Mouse (Mus musculus) kidney, embryonic 14.5 days (tissue): ENCODE data around the gene Itpr3. TPM values are rescaled to one million over a fixed set of nuclear protein-coding genes. Genes with fewer than 3 reads are reported as not detected.

ENCODE experiments used
- ATAC-seq: fragments of 200-750 bp; cut with Nextera tagmentation; 2 replicates; pipeline ENCODE4 v1.8.0; 2017; ENCODE audit warnings: moderate number of reproducible peaks, mild to moderate bottlenecking, moderate TSS enrichment, moderate library complexity; ENCODE audit not compliant: low FRiP score, low TSS enrichment
- H3K27ac ChIP-seq: fragments of 300-500 bp; sonication (generic); 2 replicates; pipeline ENCODE4 v1.5.1; 2014; ENCODE audit warnings: low read depth, mild to moderate bottlenecking, low read length, moderate library complexity, mixed read lengths
- H3K27me3 ChIP-seq: fragments of 300-500 bp; sonication (generic); 2 replicates; pipeline ENCODE4 v1.6.1; 2014; ENCODE audit warnings: mild to moderate bottlenecking, low read length; ENCODE audit not compliant: control insufficient read depth, insufficient read depth
- H3K36me3 ChIP-seq: fragments of 300-500 bp; sonication (generic); 2 replicates; pipeline ENCODE4 v1.6.1; 2014; ENCODE audit warnings: low read length, mixed read lengths; ENCODE audit not compliant: control insufficient read depth, insufficient read depth
- H3K4me1 ChIP-seq: fragments of 300-500 bp; sonication (generic); 2 replicates; pipeline ENCODE4 v1.6.1; 2014; ENCODE audit warnings: low read length, mixed read lengths; ENCODE audit not compliant: control insufficient read depth, insufficient read depth
- H3K4me2 ChIP-seq: fragments of 300-500 bp; sonication (generic); replicated peaks from 2 replicates; pipeline ENCODE4 v1.6.1; 2014; ENCODE audit warnings: low read depth, mild to moderate bottlenecking, low read length
- H3K4me3 ChIP-seq: fragments of 300-500 bp; sonication (generic); 2 replicates; pipeline ENCODE4 v1.5.1; 2014; ENCODE audit warnings: mild to moderate bottlenecking, low read length
- H3K9ac ChIP-seq: fragments of 300-500 bp; sonication (generic); 2 replicates; pipeline ENCODE4 v1.6.1; 2014; ENCODE audit warnings: low read depth, mild to moderate bottlenecking, low read length, moderate library complexity
- H3K9me3 ChIP-seq: fragments of 300-500 bp; sonication (generic); 2 replicates; pipeline ENCODE4 v1.6.1; 2016; ENCODE audit warnings: low read length; ENCODE audit not compliant: control insufficient read depth
- WGBS: fragments of 180-500 bp; shearing (Covaris S2); extraction: QIAGEN DNeasy Blood & Tissue Kit; methylation state at CpG from one replicate; pipeline ENCODE4 v1.1.7; 2014; 5-methylcytosine and 5-hydroxymethylcytosine counted together
- polyA plus RNA-seq: library from polyadenylated mRNA; unstranded; fragments of >200 nt; fragmentation: Nextera tagmentation; extraction: Ambion mirVana; gene quantifications from 2 replicates; pipeline ENCODE4 v1.2.1, GENCODE M21; 2014

Itpr3 gene
- polyA plus RNA-seq, 1 experiment from 2014 or later: 9.9 TPM

- Histone ChIP-seq H3K9ac (no peak overlapping the region), H3K4me1 (peaks cover 16% of the 10 kb centered on the region), H3K9me3 (no peaks in the 10 kb centered on the region), H3K4me3 (no peak overlapping the region), H3K27me3 (no peaks in the 10 kb centered on the region), H3K27ac (no peak overlapping the region), H3K36me3 (no peaks in the 10 kb centered on the region), H3K4me2 (no peak overlapping the region)
- WGBS: 92% methylated on average over 8 of the region's 8 CpGs
- ATAC-seq: no peak
Measured at GRCm38 (mm10) chr17:27072363-27072762, 15.3 kb downstream of the Itpr3 start.

- H3K27me3 ChIP-seq: no peaks in the 10 kb centered on the region
- no peaks in the 10 kb centered on the region for H3K36me3 ChIP-seq
- 63% methylated on average over 5 of the region's 5 CpGs for WGBS
- no peak overlapping the region for H3K9ac ChIP-seq
- H3K4me1 ChIP-seq: peaks cover 16% of the 10 kb centered on the region
- H3K27ac ChIP-seq: no peak overlapping the region
- no peak for ATAC-seq
- no peak overlapping the region for H3K4me3 ChIP-seq
- H3K9me3 ChIP-seq: 0 out of 2 replicates have a peak, but pooled peaks cover 3% of the 10 kb centered on the region
- no peak overlapping the region for H3K4me2 ChIP-seq
Measured at GRCm38 (mm10) chr17:27073126-27073525, 16.0 kb downstream of the Itpr3 start.

- Histone ChIP-seq H3K9ac (no peak overlapping the region), H3K36me3 (no peaks in the 10 kb centered on the region), H3K9me3 (0 out of 2 replicates have a peak, but pooled peaks cover 3% of the 10 kb centered on the region), H3K4me2 (no peak overlapping the region), H3K27me3 (no peaks in the 10 kb centered on the region), H3K27ac (no peak overlapping the region), H3K4me3 (no peak overlapping the region), H3K4me1 (peaks cover 16% of the 10 kb centered on the region)
- WGBS: 61% methylated on average over 9 of the region's 9 CpGs
- 0 out of 2 replicates have a peak, but pooled peaks have one; percentile 20 for ATAC-seq
Measured at GRCm38 (mm10) chr17:27073778-27074177, 16.7 kb downstream of the Itpr3 start.

GRCm38 (mm10) chr17:27074236-27074635, 17.1 kb downstream of the Itpr3 start:
- Histone ChIP-seq H3K9me3 (0 out of 2 replicates have a peak, but pooled peaks cover 3% of the 10 kb centered on the region), H3K4me2 (no peak overlapping the region), H3K4me3 (no peak overlapping the region), H3K27ac (peak overlapping the region; percentile 59; the same call in 1 of the 2 replicates), H3K36me3 (no peaks in the 10 kb centered on the region), H3K9ac (no peak overlapping the region), H3K27me3 (no peaks in the 10 kb centered on the region), H3K4me1 (peaks cover 14% of the 10 kb centered on the region)
- ATAC-seq: peak; percentile 43; the same call in 1 of the 2 replicates
- 48% methylated on average over 6 of the region's 6 CpGs for WGBS

- no peak for ATAC-seq
- Histone ChIP-seq H3K4me3 (no peak overlapping the region), H3K4me1 (peaks cover 12% of the 10 kb centered on the region), H3K27me3 (no peaks in the 10 kb centered on the region), H3K9ac (no peak overlapping the region), H3K4me2 (no peak overlapping the region), H3K9me3 (0 out of 2 replicates have a peak, but pooled peaks cover 3% of the 10 kb centered on the region), H3K27ac (no peak overlapping the region), H3K36me3 (no peaks in the 10 kb centered on the region)
- 76% methylated on average over 17 of the region's 17 CpGs for WGBS
Measured at GRCm38 (mm10) chr17:27074849-27075745, 18.0 kb downstream of the Itpr3 start.

GRCm38 (mm10) chr17:27077133-27077532, 20.0 kb downstream of the Itpr3 start:
- Histone ChIP-seq H3K4me1 (peaks cover 22% of the 10 kb centered on the region), H3K4me2 (no peak overlapping the region), H3K27me3 (no peaks in the 10 kb centered on the region), H3K9ac (no peak overlapping the region), H3K4me3 (no peak overlapping the region), H3K36me3 (no peaks in the 10 kb centered on the region), H3K9me3 (0 out of 2 replicates have a peak, but pooled peaks cover 3% of the 10 kb centered on the region), H3K27ac (no peak overlapping the region)
- no peak for ATAC-seq
- WGBS: 94% methylated on average over 7 of the region's 7 CpGs

GRCm38 (mm10) chr17:27077920-27078319, 20.8 kb downstream of the Itpr3 start:
- no peak overlapping the region for H3K4me3 ChIP-seq
- H3K9me3 ChIP-seq: 0 out of 2 replicates have a peak, but pooled peaks cover 3% of the 10 kb centered on the region
- H3K36me3 ChIP-seq: no peaks in the 10 kb centered on the region
- H3K27me3 ChIP-seq: no peaks in the 10 kb centered on the region
- H3K4me1 ChIP-seq: peaks cover 22% of the 10 kb centered on the region
- WGBS: 80% methylated on average over 6 of the region's 6 CpGs
- H3K27ac ChIP-seq: no peak overlapping the region
- H3K9ac ChIP-seq: no peak overlapping the region
- ATAC-seq: no peak
- H3K4me2 ChIP-seq: no peak overlapping the region

- H3K4me3 ChIP-seq: no peak overlapping the region
- 0 out of 2 replicates have a peak, but pooled peaks cover 3% of the 10 kb centered on the region for H3K9me3 ChIP-seq
- no peak overlapping the region for H3K27ac ChIP-seq
- no peak for ATAC-seq
- H3K4me1 ChIP-seq: peaks cover 22% of the 10 kb centered on the region
- H3K36me3 ChIP-seq: no peaks in the 10 kb centered on the region
- no peak overlapping the region for H3K4me2 ChIP-seq
- H3K27me3 ChIP-seq: no peaks in the 10 kb centered on the region
- 88% methylated on average over 6 of the region's 6 CpGs for WGBS
- no peak overlapping the region for H3K9ac ChIP-seq
Measured at GRCm38 (mm10) chr17:27078499-27078898, 21.4 kb downstream of the Itpr3 start.

GRCm38 (mm10) chr17:27081868-27082267, 24.8 kb downstream of the Itpr3 start:
- H3K4me3 ChIP-seq: no peak overlapping the region
- peaks cover 11% of the 10 kb centered on the region; the same call in 1 of the 2 replicates for H3K4me1 ChIP-seq
- no peaks in the 10 kb centered on the region for H3K36me3 ChIP-seq
- no peak overlapping the region; the same call in 1 of the 2 replicates for H3K27ac ChIP-seq
- H3K9ac ChIP-seq: no peak overlapping the region
- H3K27me3 ChIP-seq: no peaks in the 10 kb centered on the region
- no peak for ATAC-seq
- H3K9me3 ChIP-seq: 0 out of 2 replicates have a peak, but pooled peaks cover 3% of the 10 kb centered on the region
- H3K4me2 ChIP-seq: no peak overlapping the region
- WGBS: 74% methylated on average over 5 of the region's 5 CpGs
